Mouse (Mus musculus) intestine, postnatal 0 days (tissue): Measurements from ENCODE around the gene Smndc1. TPM values are rescaled to one million over a fixed set of nuclear protein-coding genes. Genes with fewer than 3 reads are reported as not detected.

Source experiments
- ATAC-seq: fragments of 200-750 bp; cut with Nextera tagmentation; 2 replicates; pipeline ENCODE4 v1.8.0; 2017; ENCODE audit warnings: mild to moderate bottlenecking, moderate TSS enrichment, moderate library complexity
- H3K27ac ChIP-seq: fragments of 300-500 bp; sonication (generic); 2 replicates; pipeline ENCODE4 v1.5.1; 2014; ENCODE audit warnings: mild to moderate bottlenecking, low read depth, low read length, moderate library complexity
- H3K27me3 ChIP-seq: fragments of 300-500 bp; sonication (generic); replicated peaks from 2 replicates; pipeline ENCODE4 v1.6.1; 2014; ENCODE audit warnings: low read length, mixed read lengths; ENCODE audit not compliant: control insufficient read depth, insufficient read depth
- H3K36me3 ChIP-seq: fragments of 300-500 bp; sonication (generic); 2 replicates; pipeline ENCODE4 v1.6.1; 2014; ENCODE audit warnings: mild to moderate bottlenecking, moderate library complexity; ENCODE audit not compliant: control insufficient read depth, insufficient read depth
- H3K4me1 ChIP-seq: fragments of 300-500 bp; sonication (generic); replicated peaks from 2 replicates; pipeline ENCODE4 v1.6.1; 2014; ENCODE audit warnings: antibody characterized with exemption, low read length, mixed read lengths; ENCODE audit not compliant: control insufficient read depth, insufficient read depth
- H3K4me2 ChIP-seq: fragments of 300-500 bp; sonication (generic); replicated peaks from 2 replicates; pipeline ENCODE4 v1.6.1; 2014; ENCODE audit warnings: low read depth, mild to moderate bottlenecking, moderate library complexity
- H3K4me3 ChIP-seq: fragments of 300-500 bp; sonication (generic); 2 replicates; pipeline ENCODE4 v1.5.1; 2014; ENCODE audit warnings: low read depth, low read length
- H3K9ac ChIP-seq: fragments of 300-500 bp; sonication (generic); 2 replicates; pipeline ENCODE4 v1.6.1; 2014; ENCODE audit warnings: mild to moderate bottlenecking, low read depth, low read length
- H3K9me3 ChIP-seq: fragments of 300-500 bp; sonication (generic); 2 replicates; pipeline ENCODE4 v1.6.1; 2016; ENCODE audit warnings: mixed run types; ENCODE audit not compliant: control insufficient read depth
- CTCF ChIP-seq: sonication (generic); IDR thresholded peaks from 2 replicates; pipeline ENCODE4 v1.5.1; 2016; ENCODE audit warnings: low read depth, mild to moderate bottlenecking, control low read depth, antibody characterized with exemption, moderate library complexity
- WGBS: fragments of 180-500 bp; shearing (Covaris S2); extraction: QIAGEN DNeasy Blood & Tissue Kit; methylation state at CpG from one replicate; pipeline ENCODE4 v1.1.7; 2014; 5-methylcytosine and 5-hydroxymethylcytosine counted together
- polyA plus RNA-seq: library from polyadenylated mRNA; unstranded; fragments of >200 nt; fragmentation: Nextera tagmentation; extraction: Ambion mirVana; gene quantifications from 2 replicates; pipeline ENCODE4 v1.2.1, GENCODE M21; 2015

The Smndc1 gene
- 36.2 and 36.3 TPM in 2 replicates for polyA plus RNA-seq

DNA sequence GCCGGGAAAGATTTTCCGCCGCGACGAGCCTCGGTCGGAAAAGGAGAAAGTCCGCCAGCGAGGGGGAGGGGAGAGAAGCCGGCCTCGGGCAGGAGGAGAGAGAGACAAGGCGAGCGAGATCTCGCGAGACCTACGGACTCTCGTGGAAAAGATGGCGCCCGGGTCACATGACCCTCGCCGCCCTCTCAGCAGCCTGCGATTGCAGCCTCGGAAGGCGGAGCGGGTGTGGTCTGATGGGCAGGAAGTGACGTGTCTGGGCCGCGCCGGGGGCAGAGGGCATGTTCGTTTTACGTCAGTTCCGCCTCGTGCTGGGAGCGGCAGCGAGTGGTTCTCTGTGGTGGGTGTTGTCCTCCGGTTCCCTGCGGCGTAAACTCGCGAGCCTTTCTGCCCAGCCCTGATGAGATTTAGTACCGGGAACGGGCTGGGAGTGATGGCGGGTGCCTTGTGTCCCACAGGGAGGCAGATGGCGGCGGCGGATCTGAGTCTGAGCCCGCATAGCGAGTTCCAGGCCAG lies at the start of gene Smndc1:
Smndc1 (minus strand) TSS at position 84 of the 513 bp plus-strand sequence.
- Histone ChIP-seq H3K27ac (peak within 1 kb of the TSS; percentile 98), H3K27me3 (no peaks in the 10 kb centered on the region), H3K4me1 (no peaks in the 10 kb centered on the region), H3K9ac (peak within 1 kb of the TSS; percentile 95), H3K36me3 (peaks cover 10% of the 10 kb centered on the region), H3K4me2 (peak within 1 kb of the TSS; percentile 67), H3K4me3 (peak within 1 kb of the TSS; percentile 81), H3K9me3 (no peaks in the 10 kb centered on the region)
- under 1% methylated on average over 48 of the region's 48 CpGs for WGBS
- peak; percentile 96 for ATAC-seq
- TF ChIP-seq CTCF: no peak

DNA sequence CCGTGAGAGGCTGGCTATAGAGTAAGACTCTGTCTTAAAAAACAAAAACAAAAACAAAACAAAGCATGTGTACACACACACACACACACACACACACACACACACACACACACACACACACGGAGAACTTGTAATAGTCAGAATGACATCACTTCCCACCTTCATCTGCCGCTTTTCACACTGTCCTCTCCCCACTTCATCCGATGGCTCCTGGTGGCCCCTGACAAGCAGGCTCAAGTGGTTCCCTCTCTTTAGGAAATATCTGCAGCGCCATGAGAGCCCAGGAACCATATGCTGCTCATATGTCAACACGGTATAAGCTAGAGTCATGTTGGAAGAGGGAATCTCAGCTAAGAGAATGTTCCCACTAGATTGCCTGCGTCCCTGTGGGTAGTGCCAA lies 49.0 kb upstream of the Smndc1 start:
- Histone ChIP-seq H3K27ac (no peak overlapping the region), H3K36me3 (no peaks in the 10 kb centered on the region; the same call in 1 of the 2 replicates), H3K4me2 (no peak overlapping the region), H3K4me3 (no peak overlapping the region), H3K9ac (no peak overlapping the region), H3K27me3 (no peaks in the 10 kb centered on the region), H3K4me1 (peaks cover 11% of the 10 kb centered on the region; the same call in 1 of the 2 replicates), H3K9me3 (no peaks in the 10 kb centered on the region)
- no peak for ATAC-seq
- WGBS: 75% methylated on average over 7 of the region's 7 CpGs
- TF ChIP-seq CTCF: no peak

DNA sequence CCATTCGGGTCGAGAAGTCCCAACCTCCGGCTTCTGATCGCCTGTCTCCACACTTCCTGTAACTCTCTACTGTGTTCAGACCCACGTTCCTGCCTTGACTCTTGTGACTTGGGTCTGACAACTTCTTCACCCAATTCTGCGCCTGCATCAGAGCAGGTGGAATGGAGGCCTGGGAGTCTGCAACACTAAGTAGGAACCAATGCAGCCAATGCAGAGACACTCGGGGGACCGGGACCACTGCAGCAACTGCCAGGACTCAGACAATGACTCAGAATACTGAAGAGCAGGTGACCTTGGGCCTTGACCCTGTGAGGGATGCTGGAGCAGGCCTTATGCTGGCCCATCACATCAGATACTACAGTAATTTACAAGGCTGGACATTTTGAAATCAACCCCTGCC lies 47.6 kb upstream of the Smndc1 start:
- H3K27me3 ChIP-seq: no peaks in the 10 kb centered on the region
- H3K4me3 ChIP-seq: no peak overlapping the region
- no peak overlapping the region for H3K27ac ChIP-seq
- H3K4me1 ChIP-seq: peaks cover 11% of the 10 kb centered on the region; the same call in 1 of the 2 replicates
- H3K9ac ChIP-seq: no peak overlapping the region
- H3K4me2 ChIP-seq: no peak overlapping the region
- no peaks in the 10 kb centered on the region; the same call in 1 of the 2 replicates for H3K36me3 ChIP-seq
- 78% methylated on average over 8 of the region's 8 CpGs for WGBS
- no peak for TF ChIP-seq CTCF
- no peak for ATAC-seq
- H3K9me3 ChIP-seq: no peaks in the 10 kb centered on the region

DNA sequence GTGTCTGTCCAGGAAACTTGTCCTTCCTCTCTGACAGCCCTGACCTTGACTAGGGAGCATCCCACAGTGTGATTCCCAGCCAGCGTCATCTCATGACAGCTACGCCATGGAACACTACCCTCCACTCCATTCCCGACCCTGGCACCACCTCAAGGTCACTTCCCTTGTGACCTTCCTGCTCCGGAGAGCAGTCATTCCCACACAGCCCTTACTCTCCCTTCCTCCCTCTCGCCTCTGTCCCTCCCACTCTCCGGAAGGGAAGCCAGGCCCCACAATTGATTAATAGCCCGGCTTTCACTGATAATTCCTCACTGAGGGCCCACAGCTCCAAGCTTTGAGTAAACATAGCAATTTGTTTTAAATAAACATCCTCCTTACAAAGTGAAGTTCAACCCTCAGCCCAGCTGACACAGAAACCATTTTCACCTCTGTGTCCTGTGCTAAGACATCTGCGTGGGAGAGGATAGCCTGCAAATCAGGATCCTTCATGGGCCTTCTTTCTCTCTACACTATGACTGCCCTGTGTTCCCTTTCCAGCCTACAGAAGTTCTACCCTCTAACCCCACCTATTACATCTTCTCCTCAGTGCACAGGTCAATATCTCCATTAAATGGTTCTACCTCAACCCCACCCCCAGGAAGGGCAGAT lies 47.1 kb upstream of the Smndc1 start:
- TF ChIP-seq CTCF: no peak
- H3K9ac ChIP-seq: no peak overlapping the region
- WGBS: 12% methylated on average over 8 of the region's 8 CpGs
- no peaks in the 10 kb centered on the region for H3K27me3 ChIP-seq
- no peaks in the 10 kb centered on the region for H3K9me3 ChIP-seq
- no peak overlapping the region for H3K4me3 ChIP-seq
- ATAC-seq: peak; percentile 61
- H3K4me1 ChIP-seq: peaks cover 11% of the 10 kb centered on the region; the same call in 1 of the 2 replicates
- H3K27ac ChIP-seq: no peak overlapping the region; the same call in 1 of the 2 replicates
- 0 out of 2 replicates have a peak overlapping the region, but pooled peaks have one; percentile 1 for H3K4me2 ChIP-seq
- H3K36me3 ChIP-seq: no peaks in the 10 kb centered on the region; the same call in 1 of the 2 replicates

DNA sequence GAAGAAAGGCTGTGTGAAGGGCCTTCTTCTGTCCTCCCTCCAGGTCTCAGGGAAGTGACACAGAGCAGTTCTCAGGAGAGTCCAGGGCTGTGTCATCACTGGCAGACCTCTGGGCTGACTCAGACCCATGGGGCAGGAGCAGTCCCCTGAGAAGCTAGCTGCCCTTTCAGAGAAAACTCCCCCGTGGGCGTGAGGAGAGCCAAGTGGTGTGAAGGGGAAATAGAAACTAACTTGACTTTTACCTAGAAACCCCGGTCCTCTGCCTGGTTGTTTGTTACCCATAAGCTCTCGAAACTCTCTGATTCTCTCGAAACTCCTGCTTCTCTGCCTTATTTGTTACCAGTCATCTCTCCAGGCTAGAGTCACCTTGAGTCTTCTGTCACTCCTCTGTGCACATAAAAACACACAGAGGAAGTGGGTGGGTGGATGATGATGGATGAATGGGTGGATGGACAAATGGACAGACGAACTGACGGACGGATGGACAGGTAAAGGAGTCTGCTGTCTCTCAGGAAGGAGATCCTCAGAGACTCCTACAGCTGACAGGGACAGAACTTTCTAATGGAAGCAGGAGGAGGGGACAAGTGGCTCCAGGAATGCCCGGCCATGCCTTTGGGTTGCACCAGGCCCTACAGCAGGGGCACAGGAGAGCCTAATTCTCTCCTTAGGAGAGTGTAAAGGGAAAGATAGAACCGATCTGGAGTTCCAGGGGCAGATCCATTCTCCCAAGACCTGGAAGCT lies 43.7 kb upstream of the Smndc1 start:
- no peak for ATAC-seq
- TF ChIP-seq CTCF: no peak
- Histone ChIP-seq H3K4me1 (peaks cover 11% of the 10 kb centered on the region; the same call in 1 of the 2 replicates), H3K9ac (no peak overlapping the region), H3K4me3 (no peak overlapping the region), H3K9me3 (no peaks in the 10 kb centered on the region), H3K4me2 (no peak overlapping the region), H3K27me3 (no peaks in the 10 kb centered on the region), H3K27ac (no peak overlapping the region), H3K36me3 (no peaks in the 10 kb centered on the region; the same call in 1 of the 2 replicates)
- 82% methylated on average over 10 of the region's 10 CpGs for WGBS

DNA sequence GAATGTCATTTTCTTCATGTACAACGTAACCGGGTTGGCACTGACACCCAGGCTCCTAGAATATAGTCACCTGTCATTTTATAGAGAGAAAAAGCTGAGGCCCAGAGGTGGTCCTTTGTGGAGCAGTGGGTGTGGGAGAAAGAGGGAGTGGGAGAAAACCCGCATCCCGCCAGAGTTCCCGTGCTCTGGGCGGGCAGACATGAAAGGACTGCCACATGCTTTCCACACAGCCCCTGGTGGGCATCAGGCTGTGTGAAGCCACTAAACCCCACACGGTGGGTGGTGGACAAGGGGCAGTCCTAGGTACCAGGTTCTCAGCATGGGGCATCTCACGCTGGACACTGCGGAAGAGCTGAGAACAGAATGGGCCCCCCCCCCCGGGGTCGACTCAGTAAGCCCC lies 40.6 kb upstream of the Smndc1 start:
- no peak for TF ChIP-seq CTCF
- H3K27me3 ChIP-seq: no peaks in the 10 kb centered on the region
- 90% methylated on average over 11 of the region's 11 CpGs for WGBS
- H3K27ac ChIP-seq: no peak overlapping the region
- H3K9me3 ChIP-seq: no peaks in the 10 kb centered on the region
- H3K36me3 ChIP-seq: no peaks in the 10 kb centered on the region; the same call in 1 of the 2 replicates
- no peak overlapping the region for H3K4me3 ChIP-seq
- no peak for ATAC-seq
- H3K4me1 ChIP-seq: 0 out of 2 replicates have a peak, but pooled peaks cover 5% of the 10 kb centered on the region
- no peak overlapping the region for H3K9ac ChIP-seq
- no peak overlapping the region for H3K4me2 ChIP-seq
